Mouse (Mus musculus) neutrophil, adult 65 days (primary cell): Measurements from ENCODE around the gene Slc7a9. TPM values are rescaled to one million over a fixed set of nuclear protein-coding genes. Genes with fewer than 3 reads are reported as not detected.

Experiments
- total RNA-seq: library from RNA; stranded (reverse); gene quantifications from 2 replicates; pipeline ENCODE4 v1.2.4, GENCODE M21; 2023

Slc7a9 gene
- not detected in 2 replicates for total RNA-seq

DNA sequence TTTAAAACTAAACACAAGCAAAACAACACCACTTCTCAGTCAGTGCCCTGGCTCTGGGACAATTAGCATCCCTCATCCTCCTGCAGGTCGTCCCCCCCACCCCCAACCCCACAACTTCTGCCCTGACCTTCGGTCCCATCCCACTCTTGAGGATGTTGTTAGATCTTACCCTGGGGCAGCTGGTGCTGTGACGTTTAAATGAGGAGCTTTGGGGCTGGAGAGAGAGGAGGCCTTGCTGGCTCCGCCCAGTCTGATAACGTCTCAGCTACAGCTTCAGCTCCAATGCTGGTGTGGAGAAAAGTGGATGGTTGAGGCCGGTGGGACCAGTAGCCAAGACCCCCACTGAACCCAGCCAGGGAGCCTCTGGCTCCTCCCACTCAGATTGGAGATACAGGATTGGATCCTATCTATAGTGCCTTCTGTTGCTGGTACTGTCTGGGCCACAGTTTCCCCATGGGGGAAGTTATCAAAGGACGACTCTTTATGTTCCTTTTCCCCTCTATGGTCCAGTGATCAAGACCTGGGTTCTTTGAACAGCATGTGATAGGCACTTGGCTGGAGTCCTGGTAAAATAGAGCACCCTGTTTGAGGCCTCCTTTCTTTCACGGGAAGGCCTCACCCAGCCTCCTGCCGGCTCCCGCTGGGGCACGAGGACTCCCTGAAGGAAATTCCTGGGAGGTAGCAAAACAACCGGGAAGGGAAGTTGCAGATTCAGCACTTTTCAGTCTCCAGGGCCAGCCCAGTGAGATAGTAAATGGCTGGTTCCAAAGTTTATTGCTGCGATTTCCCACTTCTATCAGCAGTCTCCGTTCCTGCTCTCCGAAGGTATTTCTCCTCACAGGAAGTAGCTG, at the start of gene Slc7a9:
TSS of gene Slc7a9 (plus strand) at position 801 of the 851 bp plus-strand sequence.

Other genes with a start within 250 kb of the Slc7a9 start
- gene Lrp3, start 233.3 kb upstream of the Slc7a9 start, total RNA-seq = not detected in 2 replicates
- gene Gpatch1, start 130.4 kb upstream of the Slc7a9 start, total RNA-seq = 3.9 and 4.8 TPM in 2 replicates
- gene Rhpn2, start 114.6 kb upstream of the Slc7a9 start, total RNA-seq = 0.34 TPM in 1 of 2 replicates, not detected in the other
- 7.7 and 9.0 TPM in 2 replicates for gene Faap24, start 52.0 kb upstream of the Slc7a9 start, total RNA-seq
- 12.4 and 14.7 TPM in 2 replicates for gene Cep89, start 51.8 kb upstream of the Slc7a9 start, total RNA-seq
- gene Tdrd12, start 88.9 kb downstream of the Slc7a9 start, total RNA-seq = not detected in 2 replicates
- gene Nudt19, start 107.5 kb downstream of the Slc7a9 start, total RNA-seq = 7.1 and 10.2 TPM in 2 replicates
- 0.07 and 0.13 TPM in 2 replicates for gene Rgs9bp, start 136.8 kb downstream of the Slc7a9 start, total RNA-seq
- gene Ankrd27, start 137.4 kb downstream of the Slc7a9 start, total RNA-seq = 26.7 and 40.9 TPM in 2 replicates
- 21.4 and 23.6 TPM in 2 replicates for gene Pdcd5, start 198.7 kb downstream of the Slc7a9 start, total RNA-seq